Mouse (Mus musculus) olfactory bulb, adult 2 months (tissue): ENCODE measurements at regions not wholly inside any gene's neighbourhood (a gene's known extent, or its start where the extent isn't known, plus 50 kb on each side); places are given as distances from the start of the nearest gene placed in this dataset.

Source experiments
- CTCF ChIP-seq: fragments of 200-500 bp; IDR thresholded peaks from 2 replicates; pipeline ENCODE4 v1.5.1; 2012; ENCODE audit warnings: low read depth, mild to moderate bottlenecking, low read length, moderate library complexity; ENCODE audit not compliant: insufficient read depth
- POLR2A ChIP-seq: fragments of 200-500 bp; IDR thresholded peaks from 2 replicates; pipeline ENCODE4 v1.6.1; 2012; ENCODE audit warnings: mild to moderate bottlenecking, low read depth, low read length, moderate library complexity; ENCODE audit not compliant: insufficient read depth

GRCm38 (mm10) chr14:120212626-120213025 lies 62.8 kb upstream of the Mbnl2 start:
- TF ChIP-seq CTCF = no peak
- no peak for TF ChIP-seq POLR2A
